ENCODE assay signal across 7 mouse cellular contexts in genomic region chr9:122421911-122422310, GRCm38 (mm10).
"Had no signal": no experiment of that assay in that cellular context is flagged by ENCODE, and none has a peak within 500 bp of the region (broad histone marks: within the 10 kb centered on the region; RNA-seq: fewer than 3 reads in every experiment).

No protein-coding gene starts in this region.

- DNase-seq: kidney, postnatal 25 days; liver; liver, embryonic 13.5 days; liver, postnatal 0 days; lung, postnatal 14 days; retina, postnatal 1 day; thymus, postnatal 4 days had no signal
